Mouse (Mus musculus): ENCODE measurements at regions not wholly inside any gene's neighbourhood (a gene's known extent, or its start where the extent isn't known, plus 50 kb on each side); places are given as distances from the start of the nearest gene placed in this dataset.
A peak's percentile ranks its signal among the peaks of the same experiment; 100 is the strongest.

DNA sequence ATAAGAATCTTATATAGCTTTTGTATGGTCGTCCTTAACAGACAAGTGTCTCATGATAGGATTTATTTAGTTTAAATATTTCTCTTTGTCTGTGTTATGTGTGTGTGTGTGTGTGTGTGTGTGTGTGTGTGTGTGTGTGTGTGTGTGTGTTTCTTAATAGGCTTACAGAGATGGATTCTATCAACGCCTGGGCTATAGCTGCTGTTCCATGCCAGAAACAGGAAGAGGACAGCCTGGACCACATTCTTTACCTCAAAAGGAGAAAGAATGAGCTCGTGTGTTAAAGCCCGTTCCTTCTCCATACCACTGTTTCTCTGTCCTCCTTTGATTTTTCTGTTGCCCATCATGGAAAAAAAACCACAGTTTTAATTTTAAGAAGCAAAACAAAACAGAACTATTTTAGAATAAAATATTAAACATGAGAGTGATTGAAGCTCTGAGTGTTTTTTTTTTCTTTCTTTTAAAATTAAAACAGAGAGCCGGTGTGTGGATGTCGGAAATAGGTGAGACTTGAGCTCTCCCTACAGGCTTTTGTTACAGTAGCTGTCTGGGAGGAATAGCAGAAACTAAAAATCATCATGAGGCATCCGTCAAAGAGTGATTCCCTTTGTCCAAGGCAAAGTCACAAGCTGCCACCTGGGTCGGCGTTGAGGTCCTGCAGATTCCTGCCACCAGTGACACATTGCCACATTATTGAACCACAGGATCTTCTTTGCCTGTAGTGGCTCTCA lies 212.2 kb upstream of the Ptbp2 start:
- Histone ChIP-seq H3K4me2 (ENCODE audit: low read depth, severe bottlenecking) (no peak overlapping the region), H3K4me1 (ENCODE audit: control insufficient read depth, insufficient read depth, low read length) (no peaks in the 10 kb centered on the region), H3K27me3 (ENCODE audit: control insufficient read depth, insufficient read depth, low read length) (no peaks in the 10 kb centered on the region), H3K4me3 (ENCODE audit: low read depth, low read length) (no peak overlapping the region), H3K9ac (ENCODE audit: low read length) (no peak overlapping the region), H3K9me3 (ENCODE audit: control insufficient read depth, low read length) (no peaks in the 10 kb centered on the region), H3K27ac (replicated peaks; ENCODE audit: low read depth, low read length) (no peak overlapping the region), H3K36me3 (ENCODE audit: control insufficient read depth, insufficient read depth, low read length) (no peaks in the 10 kb centered on the region)
- no peak for ATAC-seq (ENCODE audit: insufficient number of reproducible peaks, low FRiP score, low TSS enrichment, low read depth)
- 68% methylated on average over 9 of the region's 9 CpGs for WGBS
- DNase-seq (ENCODE audit: low spot score) = no peak

DNA sequence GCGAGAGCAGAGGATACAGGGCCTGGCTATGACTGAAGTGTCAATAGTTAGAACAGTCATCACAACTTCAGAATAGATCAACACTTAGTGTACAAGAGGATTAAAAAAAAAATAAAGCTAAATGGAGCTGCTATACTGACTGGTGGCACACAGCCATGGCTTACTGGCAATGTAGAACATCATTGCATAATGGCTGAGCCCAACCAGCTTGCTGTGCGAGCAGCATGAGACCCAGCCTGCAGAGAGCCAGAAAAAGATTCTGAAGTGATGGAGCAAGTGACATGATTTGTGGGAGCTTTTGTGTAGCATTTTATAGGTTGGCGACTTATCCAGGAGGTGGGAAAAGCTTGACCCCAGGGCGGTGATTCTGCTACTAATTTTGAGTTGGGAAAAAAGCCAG lies 211.5 kb upstream of the Ptbp2 start:
- no peak for ATAC-seq (ENCODE audit: insufficient number of reproducible peaks, low FRiP score, low TSS enrichment, low read depth)
- peak; percentile 29 for DNase-seq (ENCODE audit: low spot score)

DNA sequence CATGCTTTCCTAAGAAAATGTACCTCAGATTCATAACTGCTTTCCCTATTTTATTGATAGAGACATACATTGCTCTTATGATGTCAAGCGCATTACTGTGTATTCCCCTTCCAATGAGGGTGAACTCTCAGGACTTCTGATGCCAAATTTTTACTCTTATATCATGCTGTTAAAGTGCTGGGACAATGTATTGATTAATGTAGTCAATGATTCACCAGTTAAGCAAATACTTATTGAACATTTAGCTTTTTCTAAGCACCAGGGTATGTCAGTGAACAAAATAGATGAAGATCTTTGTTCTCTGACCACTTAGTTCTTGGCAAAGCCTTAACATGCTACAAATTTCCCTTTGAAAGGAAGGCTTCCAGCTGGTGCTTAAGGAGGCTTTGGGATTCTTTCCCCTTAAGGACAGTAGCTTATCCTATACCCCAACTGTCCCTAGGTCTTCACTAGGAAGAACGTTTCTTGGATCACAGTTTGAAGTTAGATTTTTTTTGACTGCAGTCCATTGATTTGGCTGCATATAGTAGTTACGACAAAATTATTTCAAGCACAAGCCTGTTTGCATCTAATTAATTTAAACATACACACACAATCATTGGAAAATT lies 203.1 kb upstream of the Ptbp2 start:
- H3K27me3 ChIP-seq (ENCODE audit: control insufficient read depth, insufficient read depth, low read length) = no peaks in the 10 kb centered on the region
- no peaks in the 10 kb centered on the region for H3K36me3 ChIP-seq (ENCODE audit: control insufficient read depth, insufficient read depth, low read length)
- no peak overlapping the region for H3K4me2 ChIP-seq (ENCODE audit: low read depth, severe bottlenecking)
- H3K9me3 ChIP-seq (ENCODE audit: control insufficient read depth, low read length) = no peaks in the 10 kb centered on the region
- ATAC-seq (ENCODE audit: insufficient number of reproducible peaks, low FRiP score, low TSS enrichment, low read depth) = no peak
- no peak for DNase-seq (ENCODE audit: low spot score)
- 80% methylated on average over 3 of the region's 3 CpGs for WGBS
- no peak overlapping the region for H3K27ac ChIP-seq (replicated peaks; ENCODE audit: low read depth, low read length)
- H3K9ac ChIP-seq (ENCODE audit: low read length) = no peak overlapping the region
- no peaks in the 10 kb centered on the region for H3K4me1 ChIP-seq (ENCODE audit: control insufficient read depth, insufficient read depth, low read length)
- no peak overlapping the region for H3K4me3 ChIP-seq (ENCODE audit: low read depth, low read length)

More for the DNA sequence above, 211.5 kb upstream of the Ptbp2 start:
- Histone ChIP-seq H3K27ac (replicated peaks; ENCODE audit: low read depth, low read length) (no peak overlapping the region), H3K4me2 (ENCODE audit: low read depth, severe bottlenecking) (no peak overlapping the region), H3K9ac (ENCODE audit: low read length) (no peak overlapping the region), H3K27me3 (ENCODE audit: control insufficient read depth, insufficient read depth, low read length) (no peaks in the 10 kb centered on the region), H3K36me3 (ENCODE audit: control insufficient read depth, insufficient read depth, low read length) (no peaks in the 10 kb centered on the region), H3K9me3 (ENCODE audit: control insufficient read depth, low read length) (no peaks in the 10 kb centered on the region), H3K4me1 (ENCODE audit: control insufficient read depth, insufficient read depth, low read length) (no peaks in the 10 kb centered on the region), H3K4me3 (ENCODE audit: low read depth, low read length) (no peak overlapping the region)
- 33% methylated on average over 4 of the region's 4 CpGs for WGBS

DNA sequence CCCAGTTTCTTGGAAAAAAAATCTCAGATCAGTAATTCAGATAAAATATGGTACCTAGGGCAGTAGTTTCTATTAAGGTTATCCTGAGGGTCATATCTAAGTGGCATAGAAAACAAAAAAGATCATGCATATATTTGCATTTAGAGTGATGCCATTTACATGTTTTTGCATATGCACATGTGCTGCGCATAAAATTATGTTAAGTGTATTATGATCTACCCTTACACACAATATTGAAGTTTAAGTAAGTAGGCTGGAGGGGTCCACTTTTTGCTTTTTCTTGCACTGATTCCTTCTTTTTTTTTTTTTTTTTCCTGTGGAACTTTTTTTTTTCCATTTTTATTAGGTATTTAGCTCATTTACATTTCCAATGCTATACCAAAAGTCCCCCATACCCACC lies 193.1 kb upstream of the Ptbp2 start:
- no peak for ATAC-seq (ENCODE audit: insufficient number of reproducible peaks, low FRiP score, low TSS enrichment, low read depth)

DNA sequence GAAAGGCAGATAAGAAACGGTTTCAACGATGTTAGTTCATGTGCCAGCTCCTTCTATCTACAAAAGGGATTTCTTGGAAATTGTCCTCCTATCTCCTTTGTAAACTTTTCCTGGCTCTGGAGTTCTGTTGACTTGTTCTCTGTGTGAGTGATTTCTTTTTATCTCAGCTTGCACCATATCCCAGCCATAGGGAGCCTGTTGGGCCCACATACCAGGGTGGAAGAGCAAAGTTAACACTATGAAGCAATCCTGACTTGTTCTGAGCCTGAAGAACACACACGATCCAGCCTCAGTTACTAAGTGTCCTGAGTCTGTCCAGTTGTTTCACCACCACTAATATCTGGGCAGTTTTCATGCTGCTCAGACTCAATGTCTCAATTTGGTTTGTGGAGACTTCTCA lies 192.1 kb upstream of the Ptbp2 start:
- no peak overlapping the region for H3K9ac ChIP-seq (ENCODE audit: low read length)
- ATAC-seq (ENCODE audit: insufficient number of reproducible peaks, low FRiP score, low TSS enrichment, low read depth) (no peak), DNase-seq (ENCODE audit: low spot score) (no peak)
- no peaks in the 10 kb centered on the region for H3K27me3 ChIP-seq (ENCODE audit: control insufficient read depth, insufficient read depth, low read length)
- WGBS = 89% methylated on average over 3 of the region's 3 CpGs
- no peak overlapping the region for H3K4me2 ChIP-seq (ENCODE audit: low read depth, severe bottlenecking)
- H3K4me3 ChIP-seq (ENCODE audit: low read depth, low read length) = no peak overlapping the region
- no peaks in the 10 kb centered on the region for H3K36me3 ChIP-seq (ENCODE audit: control insufficient read depth, insufficient read depth, low read length)
- no peaks in the 10 kb centered on the region for H3K4me1 ChIP-seq (ENCODE audit: control insufficient read depth, insufficient read depth, low read length)
- H3K9me3 ChIP-seq (ENCODE audit: control insufficient read depth, low read length) = no peaks in the 10 kb centered on the region
- no peak overlapping the region for H3K27ac ChIP-seq (replicated peaks; ENCODE audit: low read depth, low read length)

More for the DNA sequence above, 193.1 kb upstream of the Ptbp2 start:
- H3K9me3 ChIP-seq (ENCODE audit: control insufficient read depth, low read length) = no peaks in the 10 kb centered on the region
- H3K4me1 ChIP-seq (ENCODE audit: control insufficient read depth, insufficient read depth, low read length) = no peaks in the 10 kb centered on the region
- 94% methylated on average over 1 of the region's 1 CpGs for WGBS
- H3K9ac ChIP-seq (ENCODE audit: low read length) = no peak overlapping the region
- no peak for DNase-seq (ENCODE audit: low spot score)
- H3K36me3 ChIP-seq (ENCODE audit: control insufficient read depth, insufficient read depth, low read length) = no peaks in the 10 kb centered on the region
- H3K4me2 ChIP-seq (ENCODE audit: low read depth, severe bottlenecking) = no peak overlapping the region
- no peak overlapping the region for H3K4me3 ChIP-seq (ENCODE audit: low read depth, low read length)
- no peak overlapping the region for H3K27ac ChIP-seq (replicated peaks; ENCODE audit: low read depth, low read length)
- H3K27me3 ChIP-seq (ENCODE audit: control insufficient read depth, insufficient read depth, low read length) = no peaks in the 10 kb centered on the region

DNA sequence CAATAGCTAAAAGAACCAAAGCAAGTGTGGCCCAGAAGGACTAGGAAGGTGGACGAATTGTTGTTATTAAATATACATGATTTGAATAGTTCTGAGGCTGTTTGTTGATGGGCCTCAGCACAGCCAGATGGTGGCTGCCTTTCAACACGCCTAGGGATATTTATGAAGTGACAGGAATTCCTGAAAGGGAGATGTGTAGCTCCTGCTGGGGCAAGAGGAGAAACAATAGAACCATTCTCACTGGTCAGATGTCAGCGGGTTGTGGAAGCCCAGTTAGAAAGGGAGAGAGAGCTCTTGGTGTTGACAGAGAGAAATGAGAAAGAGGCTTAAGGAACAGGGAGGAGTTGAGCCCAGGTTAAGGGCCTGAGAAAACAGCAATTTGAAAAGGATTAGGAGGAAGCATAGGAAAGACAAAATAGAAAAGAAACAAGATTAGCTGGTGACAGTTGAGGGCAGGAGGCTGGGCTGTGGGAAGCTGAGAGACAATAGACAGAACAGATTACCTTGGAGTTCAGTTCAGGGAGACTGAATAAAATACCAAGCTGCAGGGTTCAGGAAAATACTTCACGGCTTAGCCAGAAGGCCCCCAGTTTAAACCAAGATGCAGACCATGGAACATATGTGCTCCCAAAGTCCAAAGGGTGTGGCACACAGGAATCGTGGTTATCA lies 174.7 kb upstream of the Ptbp2 start:
- H3K27me3 ChIP-seq (ENCODE audit: control insufficient read depth, insufficient read depth, low read length) = no peaks in the 10 kb centered on the region
- no peaks in the 10 kb centered on the region for H3K9me3 ChIP-seq (ENCODE audit: control insufficient read depth, low read length)
- H3K36me3 ChIP-seq (ENCODE audit: control insufficient read depth, insufficient read depth, low read length) = no peaks in the 10 kb centered on the region
- H3K4me1 ChIP-seq (ENCODE audit: control insufficient read depth, insufficient read depth, low read length) = no peaks in the 10 kb centered on the region
- no peak overlapping the region for H3K27ac ChIP-seq (replicated peaks; ENCODE audit: low read depth, low read length)
- no peak overlapping the region for H3K4me2 ChIP-seq (ENCODE audit: low read depth, severe bottlenecking)
- no peak overlapping the region for H3K4me3 ChIP-seq (ENCODE audit: low read depth, low read length)
- 41% methylated on average over 5 of the region's 5 CpGs for WGBS
- ATAC-seq (ENCODE audit: insufficient number of reproducible peaks, low FRiP score, low TSS enrichment, low read depth) = peak; percentile 80; the same call in 1 of the 2 replicates
- H3K9ac ChIP-seq (ENCODE audit: low read length) = no peak overlapping the region
- DNase-seq (ENCODE audit: low spot score) = peak; percentile 69

DNA sequence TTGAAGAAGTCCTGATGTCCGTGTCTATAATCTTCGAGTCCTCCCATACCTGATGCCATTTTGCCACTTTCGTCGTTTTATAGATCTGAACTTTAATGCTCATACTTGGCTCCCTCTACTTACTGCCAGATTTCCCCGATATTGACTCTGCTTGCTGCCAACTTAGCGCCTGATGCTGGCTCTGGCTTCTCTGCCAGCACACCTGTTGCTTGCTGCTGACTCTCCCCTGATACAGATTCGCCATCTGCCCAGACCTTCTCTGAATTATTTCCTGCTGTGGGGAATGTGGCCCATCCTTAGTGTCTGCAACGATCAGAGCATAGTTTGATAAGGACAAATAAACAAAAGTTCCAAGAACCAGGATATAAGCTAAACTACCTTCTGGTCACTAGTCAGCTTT lies 173.3 kb upstream of the Ptbp2 start:
- Histone ChIP-seq H3K4me3 (ENCODE audit: low read depth, low read length) (no peak overlapping the region), H3K27ac (replicated peaks; ENCODE audit: low read depth, low read length) (no peak overlapping the region), H3K9me3 (ENCODE audit: control insufficient read depth, low read length) (no peaks in the 10 kb centered on the region), H3K9ac (ENCODE audit: low read length) (no peak overlapping the region), H3K4me2 (ENCODE audit: low read depth, severe bottlenecking) (no peak overlapping the region), H3K4me1 (ENCODE audit: control insufficient read depth, insufficient read depth, low read length) (no peaks in the 10 kb centered on the region), H3K36me3 (ENCODE audit: control insufficient read depth, insufficient read depth, low read length) (no peaks in the 10 kb centered on the region), H3K27me3 (ENCODE audit: control insufficient read depth, insufficient read depth, low read length) (no peaks in the 10 kb centered on the region)
- DNase-seq (ENCODE audit: low spot score) = no peak
- no peak for ATAC-seq (ENCODE audit: insufficient number of reproducible peaks, low FRiP score, low TSS enrichment, low read depth)
- 88% methylated on average over 8 of the region's 8 CpGs for WGBS

DNA sequence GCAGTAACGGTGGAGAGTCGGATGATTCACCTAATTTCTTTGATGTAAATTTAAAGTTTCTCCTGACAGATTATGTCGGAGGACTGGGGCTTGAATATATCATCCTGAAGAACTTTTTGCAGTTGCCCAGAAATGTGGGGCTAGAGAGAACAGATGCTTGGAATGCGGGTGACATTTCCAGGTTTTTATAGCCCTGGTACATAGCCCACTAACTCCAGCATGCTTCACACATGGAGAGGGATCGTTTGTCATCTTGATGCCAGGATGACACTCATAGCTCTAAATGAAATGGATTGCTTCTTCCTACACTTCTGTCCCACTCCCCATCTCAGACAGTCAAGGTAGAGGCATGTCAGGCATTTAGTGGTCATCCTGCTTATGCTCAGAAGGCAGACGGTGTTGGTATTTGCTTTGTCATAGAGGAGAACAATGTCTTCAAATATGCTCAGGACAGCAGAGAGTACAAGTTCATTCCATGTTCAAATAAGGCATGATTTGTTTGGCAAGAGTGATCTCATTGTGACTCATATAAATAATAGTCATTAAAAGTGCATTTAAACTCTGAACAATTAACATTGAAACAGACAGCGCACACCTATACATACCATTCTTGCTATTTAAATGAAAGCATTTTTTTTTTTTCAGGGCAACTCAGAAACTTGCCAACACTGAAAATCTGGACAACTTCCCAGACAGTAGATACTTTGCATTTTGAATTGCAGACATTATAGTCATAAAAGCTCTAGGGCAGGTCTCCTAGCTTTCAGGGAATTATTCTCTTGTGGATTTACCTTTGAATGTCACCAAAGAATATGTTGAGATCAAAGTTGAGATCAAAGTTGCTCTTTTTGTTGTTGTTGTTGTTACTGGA lies 171.7 kb upstream of the Ptbp2 start:
- no peak for ATAC-seq (ENCODE audit: insufficient number of reproducible peaks, low FRiP score, low TSS enrichment, low read depth)
- WGBS = 76% methylated on average over 7 of the region's 7 CpGs
- H3K4me1 ChIP-seq (ENCODE audit: control insufficient read depth, insufficient read depth, low read length) = no peaks in the 10 kb centered on the region
- DNase-seq (ENCODE audit: low spot score) = no peak
- no peaks in the 10 kb centered on the region for H3K27me3 ChIP-seq (ENCODE audit: control insufficient read depth, insufficient read depth, low read length)
- H3K9me3 ChIP-seq (ENCODE audit: control insufficient read depth, low read length) = no peaks in the 10 kb centered on the region
- H3K4me2 ChIP-seq (ENCODE audit: low read depth, severe bottlenecking) = no peak overlapping the region
- no peak overlapping the region for H3K9ac ChIP-seq (ENCODE audit: low read length)
- H3K27ac ChIP-seq (replicated peaks; ENCODE audit: low read depth, low read length) = no peak overlapping the region
- H3K36me3 ChIP-seq (ENCODE audit: control insufficient read depth, insufficient read depth, low read length) = no peaks in the 10 kb centered on the region
- H3K4me3 ChIP-seq (ENCODE audit: low read depth, low read length) = no peak overlapping the region
